Mouse (Mus musculus) neutrophil, adult 59 days (primary cell): ENCODE measurements around the gene E130311K13Rik. TPM values are rescaled to one million over a fixed set of nuclear protein-coding genes. Genes with fewer than 3 reads are reported as not detected.

Experiments
- total RNA-seq, 2 experiments: library from RNA; stranded (reverse); gene quantifications; 1 replicate in 1 of 2; 2 replicates in 1 of 2; pipeline ENCODE4 v1.2.4; 2023

Gene E130311K13Rik
- total RNA-seq = 1 to 10 TPM in 1 of 2 experiments, under 1 TPM in 1; 0.82 to 2.1 TPM

GRCm38 (mm10) chr3:63928878-63929859 lies at the start of gene E130311K13Rik:
E130311K13Rik (minus strand) TSS chr3:63929472.

GRCm38 (mm10) chr3:63975955-63976908 lies 47.0 kb upstream of the E130311K13Rik start, which contains the start of gene Gmps:
Gmps (plus strand) TSS chr3:63976106.

GRCm38 (mm10) chr3:63964100-63964921 lies 35.0 kb upstream of the E130311K13Rik start, which contains the start of gene Slc33a1:
Slc33a1 (minus strand) TSS chr3:63964768.

GRCm38 (mm10) chr3:63899309-63899695 lies 30.0 kb downstream of the E130311K13Rik start, which contains the start of gene Plch1:
Plch1 (minus strand) TSS chr3:63899472.

Other genes starting within 250 kb of the E130311K13Rik start
- gene Plch1, start 30.0 kb downstream of the E130311K13Rik start, total RNA-seq = under 1 TPM; 0.11 to 0.64 TPM
- 10 to 100 TPM; 11.0 to 11.1 TPM for gene Slc33a1, start 35.3 kb upstream of the E130311K13Rik start, total RNA-seq
- gene Gmps, start 46.6 kb upstream of the E130311K13Rik start, total RNA-seq = 10 to 100 TPM in 1 of 2 experiments, 1 to 10 TPM in 1; 9.0 to 10.0 TPM
- not detected for gene Vmn2r1, start 152.1 kb upstream of the E130311K13Rik start, total RNA-seq
- gene Vmn2r2, start 212.5 kb upstream of the E130311K13Rik start, total RNA-seq = not detected